Mouse (Mus musculus) heart, postnatal 0 days (tissue): ENCODE results near the gene Hs2st1. TPM values are rescaled to one million over a fixed set of nuclear protein-coding genes. Genes with fewer than 3 reads are reported as not detected.

Experiments used
- ATAC-seq: fragments of 200-750 bp; cut with Nextera tagmentation; 2 replicates; pipeline ENCODE4 v1.8.0; 2017; ENCODE audit warnings: low read depth, moderate number of reproducible peaks, moderate library complexity; ENCODE audit not compliant: insufficient read depth
- DNase-seq: peaks from one replicate; pipeline ENCODE4 v3.0.0-alpha.2; 2016; ENCODE audit warnings: low spot score
- H3K27ac ChIP-seq: fragments of 300-500 bp; sonication (generic); 2 replicates; pipeline ENCODE4 v1.5.1; 2014; ENCODE audit warnings: low read depth, mild to moderate bottlenecking
- H3K27me3 ChIP-seq: fragments of 300-500 bp; sonication (generic); 2 replicates; pipeline ENCODE4 v1.6.1; 2014; ENCODE audit warnings: low read length, mixed read lengths; ENCODE audit not compliant: control insufficient read depth, insufficient read depth
- H3K36me3 ChIP-seq: fragments of 300-500 bp; sonication (generic); replicated peaks from 2 replicates; pipeline ENCODE4 v1.6.1; 2014; ENCODE audit warnings: low read length, mixed read lengths; ENCODE audit not compliant: control insufficient read depth, insufficient read depth
- H3K4me1 ChIP-seq: fragments of 300-500 bp; sonication (generic); 2 replicates; pipeline ENCODE4 v1.6.1; 2014; ENCODE audit warnings: antibody characterized with exemption; ENCODE audit not compliant: control insufficient read depth, insufficient read depth
- H3K4me2 ChIP-seq: fragments of 300-500 bp; sonication (generic); 2 replicates; pipeline ENCODE4 v1.6.1; 2014; ENCODE audit warnings: low read depth, mild to moderate bottlenecking, low read length, moderate library complexity
- H3K4me3 ChIP-seq: fragments of 300-500 bp; sonication (generic); 2 replicates; pipeline ENCODE4 v1.5.1; 2014; ENCODE audit warnings: low read depth, low read length
- H3K9ac ChIP-seq: fragments of 300-500 bp; sonication (generic); replicated peaks from 2 replicates; pipeline ENCODE4 v1.6.1; 2014; ENCODE audit warnings: low read depth, low read length, mixed read lengths
- H3K9me3 ChIP-seq: fragments of 300-500 bp; sonication (generic); replicated peaks from 2 replicates; pipeline ENCODE4 v1.6.1; 2016; ENCODE audit warnings: low read length; ENCODE audit not compliant: control insufficient read depth
- CTCF ChIP-seq: IDR thresholded peaks from 2 replicates; pipeline ENCODE4 v1.5.1; 2016; ENCODE audit warnings: antibody characterized with exemption, control low read depth, low read depth
- EP300 ChIP-seq: IDR thresholded peaks from 2 replicates; pipeline ENCODE4 v1.6.1; 2016; ENCODE audit warnings: antibody characterized with exemption, low read depth
- WGBS: fragments of 180-500 bp; shearing (Covaris S2); extraction: QIAGEN DNeasy Blood & Tissue Kit; methylation state at CpG from one replicate; pipeline ENCODE4 v1.1.7; 2014; 5-methylcytosine and 5-hydroxymethylcytosine counted together
- polyA plus RNA-seq: library from polyadenylated mRNA; unstranded; fragments of >200 nt; fragmentation: Nextera tagmentation; extraction: Ambion mirVana; gene quantifications from 2 replicates; pipeline ENCODE4 v1.2.1, GENCODE M21; 2015
- total RNA-seq: library from RNA; depleted of rRNA; stranded (reverse); fragments of >200 nt; gene quantifications from 2 replicates; pipeline ENCODE4 v1.2.3, GENCODE M21; 2014; ENCODE audit warnings: low replicate concordance

Hs2st1 gene
- total and polyA plus RNA-seq, 2 experiments from 2014 or later: 3.5 to 9.0 TPM

DNA sequence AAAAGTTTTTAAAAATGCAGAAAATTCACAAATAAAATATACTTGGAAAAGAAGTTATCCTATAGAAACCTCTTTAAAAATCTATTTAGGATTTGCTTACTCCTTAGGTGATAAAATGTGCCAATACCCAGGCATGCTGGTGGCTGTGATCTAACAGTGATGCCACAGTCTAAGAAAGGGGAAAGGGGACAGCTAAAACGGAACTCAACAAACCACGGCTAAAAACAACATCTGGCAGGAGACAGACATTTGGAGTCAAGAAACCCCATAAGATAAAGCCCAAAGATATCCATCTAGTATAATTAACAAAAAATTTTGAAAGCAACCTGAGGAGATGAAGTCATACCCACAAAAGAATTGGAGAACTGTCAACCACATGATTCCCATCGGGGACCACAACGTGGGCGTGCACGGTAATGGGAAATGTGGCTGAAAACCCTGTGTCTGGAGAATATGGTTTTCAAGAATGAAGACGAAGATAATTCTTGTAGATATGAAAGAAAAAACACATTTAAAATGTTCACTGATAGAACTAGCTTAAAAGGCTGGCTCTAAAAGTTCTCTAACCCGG is 103.8 kb downstream of the Hs2st1 start:
- Histone ChIP-seq H3K9ac (no peak overlapping the region), H3K27ac (no peak overlapping the region), H3K36me3 (no peaks in the 10 kb centered on the region; the same call in 1 of the 2 replicates), H3K4me1 (no peaks in the 10 kb centered on the region), H3K27me3 (no peaks in the 10 kb centered on the region), H3K4me2 (no peak overlapping the region), H3K9me3 (no peaks in the 10 kb centered on the region), H3K4me3 (no peak overlapping the region)
- WGBS: 85% methylated on average over 8 of the region's 8 CpGs
- TF ChIP-seq CTCF (no peak), EP300 (no peak)
- ATAC-seq (no peak), DNase-seq (no peak)

DNA sequence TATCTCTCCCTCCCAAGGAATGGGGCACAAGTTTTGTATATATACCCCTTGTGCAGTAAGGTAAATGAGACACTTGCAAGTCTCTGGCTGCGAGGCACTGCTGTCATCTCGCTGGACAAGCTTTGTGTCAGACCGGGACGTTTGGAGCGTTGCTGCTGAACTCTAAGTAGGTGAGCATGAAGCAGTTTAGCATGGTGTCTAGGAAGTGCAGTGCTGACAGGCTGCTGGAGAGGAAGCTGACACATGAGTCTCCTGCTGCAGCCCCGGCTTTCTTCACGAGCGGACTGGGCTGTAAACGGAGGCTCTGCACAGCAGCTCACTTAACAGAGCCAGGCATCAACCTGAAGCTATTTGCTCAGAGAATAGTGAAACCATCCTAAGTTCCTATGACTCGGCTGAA is 107.3 kb downstream of the Hs2st1 start:
- Histone ChIP-seq H3K27me3 (no peaks in the 10 kb centered on the region), H3K36me3 (no peaks in the 10 kb centered on the region; the same call in 1 of the 2 replicates), H3K4me2 (no peak overlapping the region), H3K9ac (no peak overlapping the region), H3K4me3 (no peak overlapping the region), H3K4me1 (peaks cover 12% of the 10 kb centered on the region), H3K27ac (no peak overlapping the region), H3K9me3 (no peaks in the 10 kb centered on the region)
- DNase-seq: peak; percentile 22
- TF ChIP-seq CTCF: no peak
- TF ChIP-seq EP300: no peak
- 45% methylated on average over 10 of the region's 10 CpGs for WGBS
- 0 out of 2 replicates have a peak, but pooled peaks have one; percentile 36 for ATAC-seq

DNA sequence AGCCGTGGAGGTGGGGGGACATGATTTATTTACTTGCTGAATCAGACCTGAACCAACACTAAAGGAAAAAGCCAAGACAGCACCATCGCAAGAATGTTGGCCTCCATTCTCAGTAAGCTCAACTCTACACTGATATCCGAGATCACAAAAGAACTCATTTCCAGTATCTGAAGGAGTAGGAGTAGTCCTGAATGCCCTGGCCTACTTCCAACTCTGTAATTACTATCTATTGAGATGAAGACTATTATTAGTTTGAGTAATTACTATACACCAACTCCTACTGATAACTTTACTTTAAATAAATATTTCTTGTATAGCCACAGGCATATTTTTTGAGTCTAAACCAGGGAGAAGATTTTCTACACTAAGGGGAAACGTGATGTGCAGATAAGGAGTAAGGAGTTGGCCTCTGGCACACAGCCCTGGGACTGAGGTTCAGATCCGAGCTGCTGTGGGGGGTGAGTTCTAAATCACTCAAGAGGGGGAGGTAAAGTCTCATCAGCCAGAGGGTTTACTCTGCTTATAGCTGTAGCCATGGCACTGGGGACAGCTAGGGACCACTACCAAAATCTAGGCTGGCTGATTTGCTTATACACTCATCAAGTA is 109.7 kb downstream of the Hs2st1 start:
- TF ChIP-seq EP300: no peak
- TF ChIP-seq CTCF: no peak
- no peak overlapping the region for H3K4me3 ChIP-seq
- DNase-seq (no peak), ATAC-seq (0 out of 2 replicates have a peak, but pooled peaks have one; percentile 39)
- no peak overlapping the region for H3K27ac ChIP-seq
- no peak overlapping the region for H3K9ac ChIP-seq
- no peaks in the 10 kb centered on the region for H3K27me3 ChIP-seq
- H3K4me1 ChIP-seq: peaks cover 12% of the 10 kb centered on the region
- no peaks in the 10 kb centered on the region for H3K9me3 ChIP-seq
- H3K4me2 ChIP-seq: no peak overlapping the region
- no peaks in the 10 kb centered on the region; the same call in 1 of the 2 replicates for H3K36me3 ChIP-seq
- WGBS: 24% methylated on average over 5 of the region's 5 CpGs

DNA sequence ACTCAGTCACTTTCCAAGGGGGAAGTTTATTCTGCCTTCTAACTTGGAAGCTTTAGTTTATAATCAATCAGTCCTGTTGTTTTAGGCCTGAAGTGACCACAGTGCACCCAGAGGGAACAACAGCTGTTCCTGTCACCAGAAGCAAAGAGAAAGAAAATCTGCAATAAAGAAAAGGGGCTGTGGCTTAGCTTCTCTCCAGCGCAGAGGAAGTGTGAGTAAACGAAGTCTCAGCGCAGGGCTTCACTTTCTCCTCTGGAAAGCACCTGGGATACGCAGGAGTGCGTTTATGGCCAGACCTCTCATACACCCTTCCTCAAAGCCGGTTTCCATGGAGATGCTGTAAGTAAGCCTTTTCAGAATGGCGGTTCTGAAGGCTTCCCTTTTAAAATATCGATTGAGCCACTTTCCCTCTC is 110.7 kb downstream of the Hs2st1 start:
- Histone ChIP-seq H3K4me3 (no peak overlapping the region), H3K27ac (no peak overlapping the region), H3K9ac (no peak overlapping the region), H3K9me3 (no peaks in the 10 kb centered on the region), H3K36me3 (no peaks in the 10 kb centered on the region; the same call in 1 of the 2 replicates), H3K27me3 (no peaks in the 10 kb centered on the region), H3K4me2 (no peak overlapping the region), H3K4me1 (peaks cover 12% of the 10 kb centered on the region)
- WGBS: 80% methylated on average over 8 of the region's 8 CpGs
- ATAC-seq (no peak), DNase-seq (no peak)
- TF ChIP-seq CTCF (no peak), EP300 (no peak)

DNA sequence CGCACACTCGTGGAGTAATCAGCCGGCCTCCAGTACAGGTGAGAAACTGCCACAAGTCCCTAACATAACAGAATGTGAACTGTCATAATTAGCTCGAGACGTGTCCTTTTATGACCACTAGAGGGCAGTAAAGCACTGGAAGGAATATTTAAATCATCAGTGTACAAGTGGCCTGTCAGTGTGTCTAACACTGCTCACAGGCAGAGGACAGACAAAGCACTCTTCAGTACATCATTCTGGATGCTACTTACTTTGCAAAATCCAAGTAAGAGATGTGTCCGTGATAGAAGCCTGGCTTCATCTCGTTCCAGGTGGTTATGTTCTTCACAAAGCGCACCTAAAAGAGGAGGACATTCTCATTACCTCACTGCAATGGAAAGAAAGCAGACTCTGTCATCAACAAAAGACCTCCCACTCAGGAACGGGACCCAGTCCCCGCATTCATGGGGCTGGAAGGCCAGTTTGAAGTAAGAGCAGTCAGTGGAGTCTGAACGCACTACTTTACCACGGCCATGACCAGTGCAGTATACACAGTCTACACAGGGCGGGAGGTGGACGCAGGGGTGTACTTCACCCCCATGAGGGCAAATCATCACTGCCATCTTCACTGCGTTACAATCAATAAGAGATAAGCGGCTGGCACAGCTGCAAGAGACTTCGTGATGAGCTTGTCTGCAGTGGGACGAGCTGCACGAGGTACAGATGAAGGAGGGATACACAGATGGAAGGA is 116.1 kb downstream of the Hs2st1 start:
- H3K4me2 ChIP-seq: no peak overlapping the region
- H3K27ac ChIP-seq: no peak overlapping the region
- TF ChIP-seq EP300 (no peak), CTCF (peak; percentile 96)
- 0 out of 2 replicates have a peak, but pooled peaks cover 7% of the 10 kb centered on the region for H3K36me3 ChIP-seq
- H3K4me1 ChIP-seq: no peaks in the 10 kb centered on the region
- no peak overlapping the region for H3K9ac ChIP-seq
- no peaks in the 10 kb centered on the region for H3K9me3 ChIP-seq
- WGBS: 49% methylated on average over 19 of the region's 19 CpGs
- DNase-seq (peak; percentile 88), ATAC-seq (peak; percentile 82)
- no peaks in the 10 kb centered on the region for H3K27me3 ChIP-seq
- no peak overlapping the region for H3K4me3 ChIP-seq
